In genomic region chr11:6563201-6563600, GRCm38 (mm10) we compare ENCODE assay signal across 28 mouse cellular contexts. TPM values are rescaled to one million over a fixed set of nuclear protein-coding genes. Genes with fewer than 3 reads are reported as not detected.
DNase-seq lines count a peak whose midpoint lies in the region; ATAC-seq and TF ChIP-seq lines count a peak whose summit lies in the region.
"Had no signal": no experiment of that assay in that cellular context is flagged by ENCODE, and none has a peak within 500 bp of the region (broad histone marks: within the 10 kb centered on the region; RNA-seq: fewer than 3 reads in every experiment).

No protein-coding gene starts in this region.

- H3K4me3 ChIP-seq in thymus, adult 2 months (ENCODE audit: control insufficient read depth, insufficient read depth, low read length), result peak overlapping the region; percentile 24
- no peak overlapping the region for H3K4me3 ChIP-seq in macrophage (ENCODE audit: inconsistent target)
- H3K4me3 ChIP-seq: embryonic facial prominence, embryonic 10.5 days; embryonic facial prominence, embryonic 13.5 days; erythroblast, embryonic 14.5 days; forebrain, embryonic 12.5 days; forebrain, embryonic 15.5 days; heart, adult 2 months; heart, embryonic 10.5 days; heart, embryonic 13.5 days; hindbrain, embryonic 15.5 days; intestine, embryonic 15.5 days had no signal

- no peaks in the 10 kb centered on the region for H3K27me3 ChIP-seq in thymus, adult 2 months (ENCODE audit: control insufficient read depth, insufficient read depth, low read length)
- H3K27me3 ChIP-seq: embryonic facial prominence, embryonic 13.5 days; forebrain, embryonic 12.5 days; forebrain, embryonic 15.5 days; heart, embryonic 13.5 days; hindbrain, embryonic 15.5 days; intestine, embryonic 15.5 days; Patski had no signal

- no peak for TF ChIP-seq POLR2A in thymus, adult 2 months (IDR thresholded peaks at IDR 0.05; ENCODE audit: control insufficient read depth, extremely low read depth, insufficient read depth, low read length, poor library complexity)

- peaks cover 42% of the 10 kb centered on the region for H3K4me1 ChIP-seq in thymus, adult 2 months (replicated peaks; ENCODE audit: control insufficient read depth, insufficient read depth, low read length)
- H3K4me1 ChIP-seq: embryonic facial prominence, embryonic 10.5 days; forebrain, embryonic 12.5 days; forebrain, embryonic 15.5 days had no signal

- DNase-seq in thymus, adult 2 months, result no peak
- DNase-seq in thymus, postnatal 36 days, result no peak
- peak; percentile 34 for DNase-seq in T-cell, adult 2 months (ENCODE audit: low spot score)
- DNase-seq in c-Kit-positive CD71-positive TER-119-positive erythroid progenitor cells, embryonic 14.5 days (ENCODE audit: low spot score), result no peak
- DNase-seq: adrenal gland, adult 8-10 months; adrenal gland, postnatal 25 days; cerebellum, adult 11 months; cerebellum, adult 2 months; cerebellum, adult 9-11 months; cerebellum, postnatal 25 days; gastrocnemius, postnatal 25 days; heart, adult 2 months; heart, postnatal 14 days; heart, postnatal 4 days had no signal

- H3K79me2 ChIP-seq in macrophage (ENCODE audit: inconsistent target), result peaks cover 94% of the 10 kb centered on the region

- 5% methylated on average over 4 of the region's 4 CpGs for WGBS in thymus, adult 2 months
- 43% methylated on average over 4 of the region's 4 CpGs for WGBS in macrophage (ENCODE audit: missing documents)

- H3K27ac ChIP-seq in thymus, adult 2 months (ENCODE audit: control insufficient read depth, insufficient read depth, low read length), result peak overlapping the region; percentile 14; the same call in 1 of the 2 replicates
- H3K27ac ChIP-seq in macrophage, result 0 out of 2 replicates have a peak overlapping the region, but pooled peaks have one; percentile 93
- H3K27ac ChIP-seq: embryonic facial prominence, embryonic 10.5 days; embryonic facial prominence, embryonic 13.5 days; forebrain, embryonic 12.5 days; forebrain, embryonic 15.5 days; heart, adult 2 months; heart, embryonic 13.5 days; hindbrain, embryonic 15.5 days had no signal

- TF ChIP-seq CTCF in thymus, adult 2 months (IDR thresholded peaks at IDR 0.05; ENCODE audit: borderline replicate concordance, control insufficient read depth, extremely low read depth, insufficient read depth, low read length, poor library complexity), result no peak

- peaks cover 20% of the 10 kb centered on the region for H3K36me3 ChIP-seq in thymus, adult 2 months (ENCODE audit: control insufficient read depth, insufficient read depth, low read length)
- peaks cover 13% of the 10 kb centered on the region; the same call in 1 of the 2 replicates for H3K36me3 ChIP-seq in macrophage (ENCODE audit: inconsistent target)
- H3K36me3 ChIP-seq: forebrain, embryonic 15.5 days had no signal

- no peak for ATAC-seq in monocyte, adult 5-6 weeks (replicated peaks; ENCODE audit: insufficient number of reproducible peaks, low FRiP score, low TSS enrichment, poor library complexity, severe bottlenecking)
- ATAC-seq: forebrain, embryonic 15.5 days; intestine, embryonic 15.5 days; Patski had no signal

RNA-seq across cellular contexts. Expression of gene Ccm2, which starts 16.5 kb away (rescaled TPM):
- 450 and 470 TPM in 2 replicates for polyA plus RNA-seq in thymus, adult 2 months (2012; rRNA removed)
- 100 to 1,000 TPM in 3 of 26 experiments, 10 to 100 TPM in 23; 30.2 to 131 (median 60.0) TPM for total RNA-seq in macrophage (2018; cell fraction: chromatin; rRNA removed)
- 10 to 100 TPM; 31.5 to 73.5 (median 61.7) TPM for total RNA-seq in macrophage (2018; cell fraction: cytosol; rRNA removed)
- 100 to 1,000 TPM in 1 of 26 experiments, 10 to 100 TPM in 25; 28.0 to 103 (median 45.3) TPM for total RNA-seq in macrophage (2018; cell fraction: nucleus; rRNA removed)
- 52.8 to 75.3 TPM (median 58.4 TPM) in 3 replicates for polyA plus RNA-seq in macrophage (2018)
- total RNA-seq in monocyte, adult 5-6 weeks (2017), result 148 to 199 TPM (median 172 TPM) in 3 replicates

RNA-seq across cellular contexts. Expression of gene Myo1g, which starts 42.4 kb away (rescaled TPM):
- 202 and 216 TPM in 2 replicates for polyA plus RNA-seq in thymus, adult 2 months (2012; rRNA removed)
- total RNA-seq in macrophage (2018; cell fraction: chromatin; rRNA removed), result 1,000 to 10,000 TPM in 3 of 26 experiments, 100 to 1,000 TPM in 23; 308 to 2,013 (median 470) TPM
- total RNA-seq in macrophage (2018; cell fraction: cytosol; rRNA removed), result 100 to 1,000 TPM in 12 of 26 experiments, 10 to 100 TPM in 14; 57.8 to 153 (median 97.1) TPM
- 1,000 to 10,000 TPM in 2 of 26 experiments, 100 to 1,000 TPM in 24; 212 to 1,497 (median 266) TPM for total RNA-seq in macrophage (2018; cell fraction: nucleus; rRNA removed)
- 54.3 to 64.8 TPM (median 54.5 TPM) in 3 replicates for polyA plus RNA-seq in macrophage (2018)
- total RNA-seq in monocyte, adult 5-6 weeks (2017), result 572 to 636 TPM (median 611 TPM) in 3 replicates

RNA-seq across cellular contexts. Expression of gene Nacad, which starts 42.7 kb away (rescaled TPM):
- polyA plus RNA-seq in thymus, adult 2 months (2012; rRNA removed), result 0.33 and 0.36 TPM in 2 replicates
- under 1 TPM in 2 of 26 experiments, not detected in 24; 0.13 to 0.92 TPM for total RNA-seq in macrophage (2018; cell fraction: chromatin; rRNA removed)
- not detected for total RNA-seq in macrophage (2018; cell fraction: cytosol; rRNA removed)
- total RNA-seq in macrophage (2018; cell fraction: nucleus; rRNA removed), result not detected
- polyA plus RNA-seq in macrophage (2018), result not detected in 3 replicates
- 0.78 to 2.7 TPM (median 0.85 TPM) in 3 replicates for total RNA-seq in monocyte, adult 5-6 weeks (2017)
- total RNA-seq: common myeloid progenitor, adult 5-6 weeks; granulocyte monocyte progenitor cell, adult 5-6 weeks had no signal
